Mouse (Mus musculus): ENCODE measurements around the gene Slc39a9. TPM values are rescaled to one million over a fixed set of nuclear protein-coding genes. Genes with fewer than 3 reads are reported as not detected.

Gene Slc39a9
- polyA plus RNA-seq, 1 experiment from 2014 or later, result 22.6 TPM

GRCm38 (mm10) chr12:80683554-80683953 lies 39.9 kb downstream of the Slc39a9 start:
- Histone ChIP-seq H3K36me3 (ENCODE audit: inconsistent target) (peaks cover 15% of the 10 kb centered on the region; the same call in 1 of the 2 replicates), H3K79me2 (ENCODE audit: inconsistent target) (no peaks in the 10 kb centered on the region), H3K27ac (no peak overlapping the region), H3K4me3 (ENCODE audit: inconsistent target) (no peak overlapping the region)
- 91% methylated on average over 3 of the region's 3 CpGs for WGBS (ENCODE audit: missing documents)

GRCm38 (mm10) chr12:80684316-80684715 lies 40.6 kb downstream of the Slc39a9 start:
- Histone ChIP-seq H3K79me2 (ENCODE audit: inconsistent target) (no peaks in the 10 kb centered on the region), H3K4me3 (ENCODE audit: inconsistent target) (no peak overlapping the region), H3K36me3 (ENCODE audit: inconsistent target) (peaks cover 10% of the 10 kb centered on the region; the same call in 1 of the 2 replicates), H3K27ac (no peak overlapping the region)
- 94% methylated on average over 3 of the region's 3 CpGs for WGBS (ENCODE audit: missing documents)

- 20% methylated on average over 10 of the region's 10 CpGs for WGBS (ENCODE audit: missing documents)
- H3K79me2 ChIP-seq (ENCODE audit: inconsistent target), result no peaks in the 10 kb centered on the region
- H3K27ac ChIP-seq, result no peak overlapping the region
- H3K36me3 ChIP-seq (ENCODE audit: inconsistent target), result no peaks in the 10 kb centered on the region
- H3K4me3 ChIP-seq (ENCODE audit: inconsistent target), result no peak overlapping the region
These were observed 44.1 kb downstream of the Slc39a9 start for GRCm38 (mm10) chr12:80687788-80688211.

- H3K4me3 ChIP-seq (ENCODE audit: inconsistent target), result no peak overlapping the region
- no peak overlapping the region for H3K27ac ChIP-seq
- H3K36me3 ChIP-seq (ENCODE audit: inconsistent target), result no peaks in the 10 kb centered on the region
- H3K79me2 ChIP-seq (ENCODE audit: inconsistent target), result no peaks in the 10 kb centered on the region
- 81% methylated on average over 5 of the region's 5 CpGs for WGBS (ENCODE audit: missing documents)
These were observed 46.0 kb downstream of the Slc39a9 start for GRCm38 (mm10) chr12:80689696-80690095.

GRCm38 (mm10) chr12:80691671-80692091 lies 48.0 kb downstream of the Slc39a9 start:
- 31% methylated on average over 12 of the region's 12 CpGs for WGBS (ENCODE audit: missing documents)
- H3K27ac ChIP-seq, result no peak overlapping the region
- H3K36me3 ChIP-seq (ENCODE audit: inconsistent target), result no peaks in the 10 kb centered on the region
- H3K79me2 ChIP-seq (ENCODE audit: inconsistent target), result no peaks in the 10 kb centered on the region
- H3K4me3 ChIP-seq (ENCODE audit: inconsistent target), result no peak overlapping the region

DNA sequence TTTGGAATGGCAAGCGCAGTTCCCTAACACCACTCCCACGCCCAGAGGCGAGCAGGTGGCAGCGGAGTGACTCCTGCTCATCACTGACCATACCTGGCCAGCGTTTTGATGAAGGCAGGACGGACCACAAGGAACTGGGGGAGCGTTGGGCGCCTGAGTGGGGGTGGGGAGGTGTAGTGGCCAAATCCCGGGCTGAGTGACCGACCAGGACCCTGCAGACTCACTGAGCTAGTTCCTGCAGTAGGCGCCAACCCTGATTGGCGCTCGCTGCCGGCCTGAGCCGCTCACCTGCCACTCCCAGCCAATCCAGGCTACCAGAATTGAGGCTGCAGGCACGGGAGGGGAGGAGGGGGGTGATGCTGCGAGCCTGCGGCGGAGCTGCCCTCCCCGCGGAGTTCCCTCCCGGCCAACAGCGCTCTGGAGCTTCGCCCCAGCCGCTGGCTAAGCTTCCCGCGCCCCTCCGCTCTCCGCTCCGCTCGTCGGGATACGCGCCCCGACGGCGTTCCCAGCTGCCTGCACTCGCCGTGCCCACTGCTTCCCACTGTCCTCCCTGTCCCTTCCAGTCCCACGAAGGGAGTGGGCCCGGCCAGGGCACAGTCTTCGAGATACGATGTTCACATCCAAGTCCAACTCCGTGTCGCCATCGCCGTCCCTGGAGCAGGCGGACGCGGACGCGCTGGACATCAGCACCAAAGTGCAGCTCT lies 48.7 kb downstream of the Slc39a9 start, which contains the start of gene Plekhd1:
TSS of gene Plekhd1 (plus strand) at position 323 of the 704 bp plus-strand sequence.
- WGBS (ENCODE audit: missing documents), result 9% methylated on average over 50 of the region's 52 CpGs
- no peaks in the 10 kb centered on the region for H3K36me3 ChIP-seq (ENCODE audit: inconsistent target)
- H3K79me2 ChIP-seq (ENCODE audit: inconsistent target), result no peaks in the 10 kb centered on the region
- H3K4me3 ChIP-seq (ENCODE audit: inconsistent target), result no peak within 1 kb of the TSS
- H3K27ac ChIP-seq, result no peak within 1 kb of the TSS

- Histone ChIP-seq H3K36me3 (ENCODE audit: inconsistent target) (no peaks in the 10 kb centered on the region), H3K4me3 (ENCODE audit: inconsistent target) (no peak overlapping the region), H3K79me2 (ENCODE audit: inconsistent target) (no peaks in the 10 kb centered on the region), H3K27ac (no peak overlapping the region)
- 81% methylated on average over 2 of the region's 2 CpGs for WGBS (ENCODE audit: missing documents)
These were observed 50.0 kb downstream of the Slc39a9 start for GRCm38 (mm10) chr12:80693700-80694099.

GRCm38 (mm10) chr12:80695004-80695403 lies 51.3 kb downstream of the Slc39a9 start:
- WGBS (ENCODE audit: missing documents), result 93% methylated on average over 3 of the region's 3 CpGs

GRCm38 (mm10) chr12:80698526-80699143 lies 55.0 kb downstream of the Slc39a9 start:
- Histone ChIP-seq H3K79me2 (ENCODE audit: inconsistent target) (no peaks in the 10 kb centered on the region), H3K36me3 (ENCODE audit: inconsistent target) (no peaks in the 10 kb centered on the region), H3K27ac (no peak overlapping the region), H3K4me3 (ENCODE audit: inconsistent target) (no peak overlapping the region)
- WGBS (ENCODE audit: missing documents), result 94% methylated on average over 5 of the region's 5 CpGs

More at GRCm38 (mm10) chr12:80695004-80695403, 51.3 kb downstream of the Slc39a9 start:
- Histone ChIP-seq H3K36me3 (ENCODE audit: inconsistent target) (no peaks in the 10 kb centered on the region), H3K4me3 (ENCODE audit: inconsistent target) (no peak overlapping the region), H3K27ac (no peak overlapping the region), H3K79me2 (ENCODE audit: inconsistent target) (no peaks in the 10 kb centered on the region)

- no peak overlapping the region for H3K27ac ChIP-seq
These were observed 55.5 kb downstream of the Slc39a9 start for GRCm38 (mm10) chr12:80699144-80699531.

DNA sequence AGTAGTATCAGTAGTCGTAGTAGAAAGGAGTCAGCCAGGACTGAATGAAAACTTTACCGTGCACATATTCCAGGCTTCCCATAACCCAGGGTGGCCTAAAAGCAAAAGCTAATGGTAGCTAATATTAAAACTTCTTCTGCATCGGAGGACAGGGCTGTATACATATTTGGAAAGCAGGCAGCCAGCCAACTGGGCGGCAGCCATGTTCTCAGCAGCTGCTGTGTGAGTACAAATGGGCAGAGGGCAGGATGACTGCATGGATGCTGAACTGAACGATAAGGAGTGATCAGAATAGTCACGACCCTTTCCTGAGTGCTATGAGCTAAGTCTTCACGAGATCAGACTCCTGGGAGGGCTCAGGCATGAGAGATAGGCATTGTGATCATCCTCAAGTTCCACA lies 57.6 kb downstream of the Slc39a9 start:
- 88% methylated on average over 7 of the region's 7 CpGs for WGBS (ENCODE audit: missing documents)
- no peak overlapping the region for H3K27ac ChIP-seq
- no peaks in the 10 kb centered on the region for H3K36me3 ChIP-seq (ENCODE audit: inconsistent target)
- H3K79me2 ChIP-seq (ENCODE audit: inconsistent target), result no peaks in the 10 kb centered on the region
- no peak overlapping the region for H3K4me3 ChIP-seq (ENCODE audit: inconsistent target)

More at GRCm38 (mm10) chr12:80699144-80699531, 55.5 kb downstream of the Slc39a9 start:
- 80% methylated on average over 2 of the region's 2 CpGs for WGBS (ENCODE audit: missing documents)
- Histone ChIP-seq H3K36me3 (ENCODE audit: inconsistent target) (no peaks in the 10 kb centered on the region), H3K79me2 (ENCODE audit: inconsistent target) (no peaks in the 10 kb centered on the region), H3K4me3 (ENCODE audit: inconsistent target) (no peak overlapping the region)

DNA sequence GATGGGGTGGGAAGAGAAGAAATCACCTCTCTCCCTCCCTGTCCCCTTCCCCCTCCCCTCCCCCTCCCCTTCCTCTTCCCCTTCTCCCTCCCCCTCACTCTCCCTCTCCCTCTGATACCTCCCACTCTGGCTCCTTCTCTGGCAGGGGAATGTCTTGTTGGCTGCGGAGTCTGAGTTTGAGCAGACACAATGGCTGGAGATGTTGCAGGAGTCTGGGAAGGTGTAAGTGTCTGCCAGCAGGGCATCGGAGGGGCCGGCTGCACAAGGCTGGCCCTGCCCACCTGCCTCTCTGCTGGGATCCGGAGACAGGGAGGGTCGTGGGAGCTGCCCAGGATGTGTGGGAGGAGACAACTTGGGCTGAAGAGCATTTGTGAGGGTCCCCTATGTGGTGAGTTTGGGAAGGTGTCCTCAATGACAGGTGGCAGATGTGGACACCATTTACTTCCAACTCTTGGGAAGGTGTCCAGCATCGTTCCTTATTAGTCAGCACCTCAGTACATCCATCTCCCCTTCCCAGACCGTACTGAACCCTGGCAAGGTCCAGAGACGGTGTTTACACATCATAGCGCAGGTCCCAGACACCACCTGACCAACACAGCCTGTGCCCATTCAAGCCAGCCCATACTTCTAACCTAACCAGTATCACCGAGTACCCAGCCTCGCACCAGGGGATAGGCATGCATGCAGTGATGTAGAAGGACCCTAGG lies 62.7 kb downstream of the Slc39a9 start:
- H3K4me3 ChIP-seq (ENCODE audit: inconsistent target), result no peak overlapping the region
- H3K36me3 ChIP-seq (ENCODE audit: inconsistent target), result no peaks in the 10 kb centered on the region
- H3K27ac ChIP-seq, result no peak overlapping the region
- 68% methylated on average over 9 of the region's 11 CpGs for WGBS (ENCODE audit: missing documents)
- H3K79me2 ChIP-seq (ENCODE audit: inconsistent target), result no peaks in the 10 kb centered on the region

- Histone ChIP-seq H3K79me2 (ENCODE audit: inconsistent target) (no peaks in the 10 kb centered on the region), H3K27ac (no peak overlapping the region), H3K4me3 (ENCODE audit: inconsistent target) (no peak overlapping the region), H3K36me3 (ENCODE audit: inconsistent target) (no peaks in the 10 kb centered on the region)
- 51% methylated on average over 6 of the region's 6 CpGs for WGBS (ENCODE audit: missing documents)
These were observed 63.4 kb downstream of the Slc39a9 start for GRCm38 (mm10) chr12:80706915-80707604.

GRCm38 (mm10) chr12:80715915-80716314 lies 72.2 kb downstream of the Slc39a9 start:
- no peaks in the 10 kb centered on the region for H3K79me2 ChIP-seq (ENCODE audit: inconsistent target)
- H3K36me3 ChIP-seq (ENCODE audit: inconsistent target), result no peaks in the 10 kb centered on the region
- H3K27ac ChIP-seq, result no peak overlapping the region
- WGBS (ENCODE audit: missing documents), result 84% methylated on average over 6 of the region's 6 CpGs
- H3K4me3 ChIP-seq (ENCODE audit: inconsistent target), result no peak overlapping the region

Data from macrophage (primary cell).